Mouse (Mus musculus): ENCODE data around the gene Vmn1r23. TPM values are rescaled to one million over a fixed set of nuclear protein-coding genes. Genes with fewer than 3 reads are reported as not detected.
"Not testable (repeated sequence)": the region's sequence is repeated elsewhere in the genome, so short reads cannot be mapped to it uniquely, and the experiment has no call there.

The Vmn1r23 gene
- polyA plus RNA-seq (2014; fragmentation: Nextera tagmentation; extraction: Ambion mirVana): not detected in 2 replicates

DNA sequence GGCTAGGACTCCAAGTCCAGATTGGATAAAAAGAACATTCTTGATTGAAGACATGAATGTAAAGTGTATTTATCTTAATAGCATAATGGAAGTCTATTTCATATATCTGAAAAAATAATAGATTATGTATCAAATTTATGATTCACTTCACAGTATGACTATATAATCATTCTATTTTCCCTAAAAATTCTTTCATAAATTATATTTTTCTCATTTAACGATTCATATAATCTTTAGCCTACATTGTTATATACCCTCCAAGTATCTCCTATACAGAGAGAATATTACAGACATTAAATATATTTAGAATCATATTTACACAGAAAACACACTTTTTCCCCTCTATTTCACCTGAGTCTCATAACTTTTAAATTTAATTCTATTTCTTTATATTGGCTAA lies at the start of gene Vmn1r23:
Gene Vmn1r23 (minus strand): TSS at position 101 of the 400 bp plus-strand sequence.
- Histone ChIP-seq H3K9ac (ENCODE audit: low read depth, low read length) (no peak within 1 kb of the TSS), H3K36me3 (ENCODE audit: control insufficient read depth, insufficient read depth, low read length) (no peaks in the 10 kb centered on the region), H3K9me3 (replicated peaks; ENCODE audit: control insufficient read depth, low read length) (no peaks in the 10 kb centered on the region), H3K27ac (ENCODE audit: low read depth, low read length) (no peak within 1 kb of the TSS), H3K4me3 (ENCODE audit: low read depth, low read length) (no peak within 1 kb of the TSS), H3K4me2 (no peak within 1 kb of the TSS), H3K4me1 (ENCODE audit: control insufficient read depth, insufficient read depth, low read length) (no peaks in the 10 kb centered on the region), H3K27me3 (ENCODE audit: control insufficient read depth, insufficient read depth, low read length) (no peaks in the 10 kb centered on the region)
- no peak for ATAC-seq (replicated peaks; ENCODE audit: insufficient number of reproducible peaks, low FRiP score, low TSS enrichment)
- WGBS (ENCODE audit: insufficient replicate concordance): 83% methylated on average over 1 of the region's 1 CpGs

DNA sequence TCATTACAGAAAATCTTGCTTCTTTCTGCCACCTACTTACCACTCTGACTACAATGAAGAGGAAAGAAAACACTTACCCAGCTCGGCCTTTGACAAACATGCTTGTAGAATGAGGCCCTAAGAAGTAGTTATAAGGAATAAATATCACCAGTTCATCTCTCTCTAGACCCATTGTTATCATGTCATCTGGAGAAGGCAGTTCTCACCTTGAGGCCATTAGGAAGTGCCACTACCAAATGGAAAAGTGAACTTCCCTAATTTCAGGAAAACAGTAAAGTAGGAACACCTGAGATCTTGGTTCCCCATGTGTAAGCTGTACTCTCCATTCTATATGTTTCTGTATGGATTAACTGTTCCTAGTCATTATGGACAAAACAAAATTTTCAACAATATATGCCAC lies 34.8 kb upstream of the Vmn1r23 start, which contains the start of gene Vmn1r24:
Gene Vmn1r24 (minus strand): TSS at position 101 of the 400 bp plus-strand sequence.
- ATAC-seq (replicated peaks; ENCODE audit: insufficient number of reproducible peaks, low FRiP score, low TSS enrichment); H3K9me3 ChIP-seq (replicated peaks; ENCODE audit: control insufficient read depth, low read length); H3K4me3 ChIP-seq (ENCODE audit: low read depth, low read length); H3K4me1 ChIP-seq (ENCODE audit: control insufficient read depth, insufficient read depth, low read length); H3K27me3 ChIP-seq (ENCODE audit: control insufficient read depth, insufficient read depth, low read length); H3K4me2 ChIP-seq; H3K36me3 ChIP-seq (ENCODE audit: control insufficient read depth, insufficient read depth, low read length); H3K27ac ChIP-seq (ENCODE audit: low read depth, low read length); H3K9ac ChIP-seq (ENCODE audit: low read depth, low read length): not testable (repeated sequence)
- 55% methylated on average over 1 of the region's 1 CpGs for WGBS (ENCODE audit: insufficient replicate concordance)

DNA sequence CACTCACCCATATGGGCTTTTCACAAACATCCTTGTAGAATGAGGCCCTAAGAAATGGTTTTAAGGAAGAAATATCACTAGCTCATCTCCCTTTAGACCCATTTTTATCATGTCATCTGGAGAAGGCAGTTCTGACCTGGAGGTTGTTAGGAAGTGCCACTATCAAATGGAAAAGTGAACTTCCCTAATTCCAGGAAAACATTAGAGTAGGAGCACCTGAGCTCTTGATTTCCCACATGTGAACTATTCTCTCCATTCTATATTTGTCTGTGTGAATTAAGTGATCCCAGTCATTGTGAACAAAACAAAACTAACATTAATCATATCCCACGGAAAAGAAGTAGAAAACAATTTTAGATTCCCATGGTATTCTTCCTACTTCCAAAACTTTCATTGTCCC lies 18.7 kb downstream of the Vmn1r23 start, which contains the start of gene Vmn1r22:
Gene Vmn1r22 (minus strand): TSS at position 101 of the 400 bp plus-strand sequence.
- Histone ChIP-seq H3K27me3 (ENCODE audit: control insufficient read depth, insufficient read depth, low read length) (no peaks in the 10 kb centered on the region), H3K4me2 (no peak within 1 kb of the TSS), H3K36me3 (ENCODE audit: control insufficient read depth, insufficient read depth, low read length) (no peaks in the 10 kb centered on the region), H3K9ac (ENCODE audit: low read depth, low read length) (no peak within 1 kb of the TSS), H3K4me1 (ENCODE audit: control insufficient read depth, insufficient read depth, low read length) (no peaks in the 10 kb centered on the region), H3K27ac (ENCODE audit: low read depth, low read length) (no peak within 1 kb of the TSS), H3K9me3 (replicated peaks; ENCODE audit: control insufficient read depth, low read length) (no peaks in the 10 kb centered on the region), H3K4me3 (ENCODE audit: low read depth, low read length) (no peak within 1 kb of the TSS)
- 73% methylated on average over 1 of the region's 1 CpGs for WGBS (ENCODE audit: insufficient replicate concordance)
- ATAC-seq (replicated peaks; ENCODE audit: insufficient number of reproducible peaks, low FRiP score, low TSS enrichment): no peak

Other genes with a start within 250 kb of the Vmn1r23 start
- gene Pyurf, start 234.8 kb downstream of the Vmn1r23 start, polyA plus RNA-seq (2014; fragmentation: Nextera tagmentation; extraction: Ambion mirVana): 27.3 and 29.8 TPM in 2 replicates
- 21.2 TPM in 2 replicates for gene Lancl2, start 224.3 kb downstream of the Vmn1r23 start, polyA plus RNA-seq (2014; fragmentation: Nextera tagmentation; extraction: Ambion mirVana)
- gene Vopp1, start 101.7 kb downstream of the Vmn1r23 start, polyA plus RNA-seq (2014; fragmentation: Nextera tagmentation; extraction: Ambion mirVana): 18.5 and 34.8 TPM in 2 replicates
- not detected in 2 replicates for gene Vmn1r21, start 76.5 kb downstream of the Vmn1r23 start, polyA plus RNA-seq (2014; fragmentation: Nextera tagmentation; extraction: Ambion mirVana)
- not detected in 2 replicates for gene Vmn1r22, start 18.8 kb downstream of the Vmn1r23 start, polyA plus RNA-seq (2014; fragmentation: Nextera tagmentation; extraction: Ambion mirVana)
- gene Vmn1r24, start 34.7 kb upstream of the Vmn1r23 start, polyA plus RNA-seq (2014; fragmentation: Nextera tagmentation; extraction: Ambion mirVana): not detected in 2 replicates
- not detected in 2 replicates for gene Vmn1r25, start 54.0 kb upstream of the Vmn1r23 start, polyA plus RNA-seq (2014; fragmentation: Nextera tagmentation; extraction: Ambion mirVana)
- gene Vmn1r26, start 88.3 kb upstream of the Vmn1r23 start, polyA plus RNA-seq (2014; fragmentation: Nextera tagmentation; extraction: Ambion mirVana): not detected in 2 replicates